Mouse (Mus musculus) cerebellum, adult 11-12 months (tissue): ENCODE data around the gene Gm6309.
"Not testable (repeated sequence)": the region's sequence is repeated elsewhere in the genome, so short reads cannot be mapped to it uniquely, and the experiment has no call there.

Source experiments
- DNase-seq: peaks from one replicate; pipeline ENCODE4 v3.0.0; 2022

Gene Gm6309

DNA sequence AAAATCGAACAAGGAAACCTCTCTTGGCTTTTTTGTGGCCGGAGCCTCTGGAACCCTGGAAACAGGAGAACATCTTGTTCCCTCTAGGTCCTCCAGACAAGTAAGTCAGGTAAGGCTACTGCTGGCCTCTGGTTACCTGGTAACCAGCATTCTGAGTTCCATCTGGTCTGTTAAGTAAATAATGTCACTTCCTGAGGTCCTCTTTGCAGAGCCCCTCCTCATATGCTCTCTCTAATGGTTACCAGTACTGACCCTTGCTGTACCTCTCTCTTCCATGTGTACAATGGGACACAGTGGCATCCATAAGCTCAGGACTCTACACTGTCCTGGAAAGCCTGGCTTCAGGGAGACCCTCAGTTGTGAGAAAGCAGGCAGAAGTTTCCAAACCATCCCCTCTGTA is at the start of gene Gm6309:
Gene Gm6309, minus strand, starts transcription at position 101 of the 400 bp plus-strand sequence.
- not testable (repeated sequence) for DNase-seq

DNA sequence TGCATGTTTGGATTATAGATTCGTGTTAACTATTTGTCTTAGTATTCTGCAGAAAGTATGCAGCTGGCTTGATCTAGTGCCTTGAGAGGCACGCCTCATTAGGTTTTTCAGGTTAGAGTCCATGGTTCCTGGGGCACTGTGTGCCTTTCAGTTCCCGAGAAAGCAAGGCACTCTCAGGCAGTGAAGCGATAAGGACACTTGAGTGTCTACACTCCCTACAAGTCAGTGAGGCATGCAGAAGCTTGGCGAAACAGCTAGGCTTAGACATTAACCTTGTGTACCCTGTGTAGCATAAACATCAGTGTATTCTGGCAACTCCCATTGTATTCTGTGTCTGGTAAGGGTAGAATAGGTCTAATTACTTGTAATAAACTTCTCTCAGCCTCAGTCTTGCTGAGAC is 35.0 kb upstream of the Gm6309 start:
- DNase-seq: no peak

DNA sequence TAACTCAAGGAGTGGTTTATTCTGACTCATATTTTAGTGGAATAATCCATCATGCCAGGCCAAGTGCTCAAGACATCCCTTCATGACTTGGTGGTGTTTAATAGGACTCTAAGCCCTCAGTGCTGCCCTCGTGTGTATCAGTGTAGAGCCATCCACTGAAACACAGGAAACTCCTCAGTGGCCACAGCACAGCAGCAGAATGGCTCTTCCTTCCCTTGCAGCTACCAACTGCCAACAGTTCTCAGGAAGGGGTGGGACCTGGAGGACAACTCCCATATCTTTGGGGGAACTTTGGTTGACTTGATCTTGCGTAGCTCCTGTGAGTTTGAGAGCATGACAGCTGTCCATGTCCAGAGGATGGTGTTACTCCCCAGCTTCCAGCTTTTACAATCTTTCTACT is 33.4 kb upstream of the Gm6309 start:
- DNase-seq: no peak

- no peak for DNase-seq
These were observed 30.1 kb upstream of the Gm6309 start for GRCm38 (mm10) chr5:146200580-146200979.

DNA sequence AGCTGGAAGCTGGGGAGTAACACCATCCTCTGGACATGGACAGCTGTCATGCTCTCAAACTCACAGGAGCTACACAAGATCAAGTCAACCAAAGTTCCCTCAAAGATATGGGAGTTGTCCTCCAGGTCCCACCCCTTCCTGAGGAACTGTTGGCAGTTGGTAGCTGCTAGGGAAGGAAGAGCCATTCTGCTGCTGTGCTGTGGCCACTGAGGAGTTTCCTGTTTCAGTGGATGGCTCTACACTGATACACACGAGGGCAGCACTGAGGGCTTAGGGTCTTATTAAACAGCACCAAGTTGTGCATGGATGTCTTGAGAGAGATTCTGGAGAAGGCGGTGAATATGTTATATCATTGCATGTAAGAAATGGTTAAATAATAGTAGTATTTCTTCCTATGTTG is 29.0 kb upstream of the Gm6309 start:
- DNase-seq: no peak

GRCm38 (mm10) chr5:146199073-146199472 is 28.6 kb upstream of the Gm6309 start:
- no peak for DNase-seq

DNA sequence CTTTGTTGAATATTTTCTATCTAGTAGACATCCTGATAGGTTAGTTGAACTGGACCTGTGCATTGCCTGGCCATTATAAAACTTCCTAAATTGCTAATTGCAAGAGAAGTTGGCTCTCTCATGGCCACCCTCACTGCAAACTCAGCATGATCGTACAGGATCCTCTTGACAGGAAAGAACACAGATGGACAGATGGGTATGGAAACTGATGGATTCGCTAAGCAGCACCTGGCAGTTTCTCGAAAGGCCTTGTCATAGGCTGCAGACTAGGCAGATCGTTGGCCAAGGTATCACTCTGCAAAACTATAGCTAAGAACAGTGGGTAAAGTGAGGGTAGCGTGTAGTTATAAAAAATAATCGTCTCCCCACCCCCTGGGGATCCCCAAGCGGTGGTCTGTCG is 22.8 kb upstream of the Gm6309 start:
- peak; percentile 53 for DNase-seq

DNA sequence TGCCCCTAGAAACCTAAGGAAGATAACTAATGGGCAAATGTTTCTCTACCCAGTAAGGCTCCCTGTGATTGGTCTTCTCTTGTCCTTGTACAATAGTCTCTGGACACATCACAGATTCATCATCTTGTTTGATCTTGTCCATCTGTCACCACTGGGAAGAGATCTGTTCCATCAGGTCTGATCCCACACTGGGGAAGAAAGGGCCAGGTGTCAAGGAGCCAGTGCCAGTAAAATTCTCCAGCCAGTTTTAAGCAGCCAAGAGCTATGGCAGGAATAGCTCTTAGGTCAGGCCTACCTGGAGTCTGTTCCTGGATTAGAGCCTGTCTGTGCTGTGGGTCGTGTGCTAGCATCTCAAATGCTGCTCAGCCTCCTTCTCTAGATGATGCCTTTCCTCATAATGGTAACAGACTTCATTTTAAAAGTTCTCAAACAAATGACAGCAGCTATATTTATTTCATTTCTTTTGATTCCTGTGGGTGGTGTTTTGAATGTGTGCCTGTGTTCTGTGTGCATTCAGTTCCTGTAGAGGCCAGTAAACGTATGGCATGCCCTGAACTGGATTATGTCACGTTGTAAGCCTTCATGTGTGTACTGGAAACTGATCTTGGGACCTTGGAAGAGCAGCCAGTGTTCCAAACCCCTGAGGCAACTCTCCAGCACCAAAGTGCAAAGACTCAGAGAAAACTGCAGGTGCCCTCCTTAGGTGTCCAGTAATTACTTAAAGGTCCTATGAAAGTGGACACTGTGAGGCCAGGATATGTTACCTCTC is 20.2 kb upstream of the Gm6309 start:
- peak; percentile 89 for DNase-seq

- DNase-seq: no peak
These were observed 19.6 kb upstream of the Gm6309 start for GRCm38 (mm10) chr5:146190093-146190492.

- peak; percentile 67 for DNase-seq
These were observed 18.2 kb upstream of the Gm6309 start for GRCm38 (mm10) chr5:146188712-146189111.

DNA sequence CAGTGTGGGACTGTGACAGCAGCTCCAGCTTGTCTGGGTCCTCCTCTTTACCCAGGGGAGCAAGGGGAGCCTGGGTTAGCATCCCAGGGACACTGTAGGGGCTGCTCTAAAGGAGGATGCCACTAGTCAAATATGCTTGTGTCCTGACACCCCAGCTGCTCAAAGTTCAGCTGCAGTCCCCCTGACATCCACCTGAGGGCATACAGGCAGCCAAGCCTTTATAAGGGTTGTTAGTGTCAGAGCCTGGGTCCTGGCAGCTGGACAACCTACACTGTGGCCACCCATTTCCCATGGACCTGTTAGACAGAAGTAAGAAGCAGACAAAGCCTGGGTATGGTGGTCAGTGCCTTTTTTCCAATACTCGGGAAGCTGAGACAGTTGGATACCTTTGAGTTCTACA is 17.6 kb upstream of the Gm6309 start:
- DNase-seq: no peak

DNA sequence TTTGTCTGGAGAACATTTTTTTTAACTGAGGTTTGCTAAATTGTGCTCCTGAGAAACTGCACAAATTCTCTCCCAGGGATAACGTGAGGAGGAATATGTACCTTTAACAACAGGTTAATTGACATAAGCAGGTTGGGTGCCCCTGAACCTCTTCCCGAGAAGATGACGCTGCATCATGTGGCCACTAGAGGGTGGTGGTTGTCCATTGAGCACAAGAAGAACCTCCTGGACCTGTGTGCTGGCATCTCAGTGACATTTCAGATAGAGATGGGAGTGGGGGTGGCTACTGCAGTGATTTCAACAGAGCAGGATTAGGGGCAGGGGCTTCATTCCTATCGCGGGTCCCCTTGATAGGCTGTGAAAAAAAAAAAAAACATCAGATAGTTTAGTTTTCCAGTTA is 16.9 kb upstream of the Gm6309 start:
- peak; percentile 80 for DNase-seq

GRCm38 (mm10) chr5:146185204-146185603 is 14.7 kb upstream of the Gm6309 start, which contains the start of gene 1700001J03Rik:
1700001J03Rik (minus strand) TSS chr5:146185304.
- DNase-seq: not testable (repeated sequence)

GRCm38 (mm10) chr5:146172744-146173143 is 2.2 kb upstream of the Gm6309 start:
- DNase-seq: peak; percentile 44

GRCm38 (mm10) chr5:146160439-146160838 is 10.1 kb downstream of the Gm6309 start, which contains the start of gene Gm5565:
Gm5565 (minus strand) TSS chr5:146160539.
- not testable (repeated sequence) for DNase-seq

- not testable (repeated sequence) for DNase-seq
These were observed 12.2 kb downstream of the Gm6309 start for GRCm38 (mm10) chr5:146158326-146158725.

- DNase-seq: no peak
These were observed 20.1 kb downstream of the Gm6309 start for GRCm38 (mm10) chr5:146150454-146150853.

- DNase-seq: no peak
These were observed 22.6 kb downstream of the Gm6309 start for GRCm38 (mm10) chr5:146147903-146148302.
